In genomic region chr12:8761058-8761457, GRCm38 (mm10) we compare ENCODE assay signal across 19 mouse cellular contexts. TPM values are rescaled to one million over a fixed set of nuclear protein-coding genes. Genes with fewer than 3 reads are reported as not detected.
DNase-seq lines count a peak whose midpoint lies in the region; ATAC-seq lines count a peak whose summit lies in the region.
"Had no signal": no experiment of that assay in that cellular context is flagged by ENCODE, and none has a peak within 500 bp of the region (broad histone marks: within the 10 kb centered on the region; RNA-seq: fewer than 3 reads in every experiment).

No protein-coding gene starts in this region.

- H3K4me3 ChIP-seq in hindbrain, embryonic 14.5 days (replicated peaks; ENCODE audit: low read length): no peak overlapping the region
- H3K4me3 ChIP-seq in hindbrain, embryonic 12.5 days: no peak overlapping the region
- no peak overlapping the region for H3K4me3 ChIP-seq in midbrain, embryonic 13.5 days (replicated peaks)
- no peak overlapping the region for H3K4me3 ChIP-seq in midbrain, embryonic 15.5 days
- H3K4me3 ChIP-seq in stomach, embryonic 16.5 days (replicated peaks; ENCODE audit: low read length): no peak overlapping the region
- H3K4me3 ChIP-seq: heart, adult 2 months; liver, embryonic 13.5 days; neural tube, embryonic 12.5 days had no signal

- DNase-seq in hindbrain, embryonic 14.5 days (ENCODE audit: low spot score): no peak
- DNase-seq: adrenal gland, postnatal 25 days; cerebellum, adult 18-20 months; forebrain, postnatal 0 days; heart, adult 2 months; kidney, adult 2 months; left cerebral cortex, postnatal 4 days; liver, embryonic 13.5 days; right cerebral cortex, postnatal 25 days had no signal

- H3K9me3 ChIP-seq in hindbrain, embryonic 14.5 days (ENCODE audit: control insufficient read depth, low read length): no peaks in the 10 kb centered on the region
- no peaks in the 10 kb centered on the region for H3K9me3 ChIP-seq in hindbrain, embryonic 12.5 days (replicated peaks)
- H3K9me3 ChIP-seq in midbrain, embryonic 13.5 days: no peaks in the 10 kb centered on the region; the same call in 1 of the 2 replicates
- H3K9me3 ChIP-seq in midbrain, embryonic 15.5 days: no peaks in the 10 kb centered on the region
- H3K9me3 ChIP-seq in stomach, embryonic 16.5 days (replicated peaks; ENCODE audit: control insufficient read depth, low read length): peaks cover 10% of the 10 kb centered on the region
- H3K9me3 ChIP-seq: liver, embryonic 13.5 days had no signal

- no peaks in the 10 kb centered on the region for H3K4me1 ChIP-seq in hindbrain, embryonic 14.5 days (replicated peaks; ENCODE audit: control insufficient read depth, insufficient read depth, low read length)
- no peaks in the 10 kb centered on the region for H3K4me1 ChIP-seq in hindbrain, embryonic 12.5 days
- no peaks in the 10 kb centered on the region for H3K4me1 ChIP-seq in midbrain, embryonic 13.5 days (replicated peaks)
- H3K4me1 ChIP-seq in midbrain, embryonic 15.5 days: no peaks in the 10 kb centered on the region
- no peaks in the 10 kb centered on the region for H3K4me1 ChIP-seq in stomach, embryonic 16.5 days (ENCODE audit: control insufficient read depth, insufficient read depth, low read length)
- H3K4me1 ChIP-seq: liver, embryonic 13.5 days; neural tube, embryonic 12.5 days had no signal

- H3K27me3 ChIP-seq in hindbrain, embryonic 14.5 days (ENCODE audit: control insufficient read depth, insufficient read depth, low read length): no peaks in the 10 kb centered on the region
- H3K27me3 ChIP-seq in hindbrain, embryonic 12.5 days: no peaks in the 10 kb centered on the region
- no peaks in the 10 kb centered on the region for H3K27me3 ChIP-seq in midbrain, embryonic 13.5 days
- H3K27me3 ChIP-seq in midbrain, embryonic 15.5 days (replicated peaks): no peaks in the 10 kb centered on the region
- H3K27me3 ChIP-seq in stomach, embryonic 16.5 days (ENCODE audit: control insufficient read depth, insufficient read depth, low read length): no peaks in the 10 kb centered on the region
- H3K27me3 ChIP-seq: liver, embryonic 13.5 days; neural tube, embryonic 12.5 days; Patski had no signal

- 88% methylated on average over 7 of the region's 7 CpGs for WGBS in hindbrain, embryonic 14.5 days
- 79% methylated on average over 7 of the region's 7 CpGs for WGBS in hindbrain, embryonic 12.5 days
- WGBS in midbrain, embryonic 13.5 days: 81% methylated on average over 7 of the region's 7 CpGs
- 82% methylated on average over 7 of the region's 7 CpGs for WGBS in midbrain, embryonic 15.5 days
- 70% methylated on average over 7 of the region's 7 CpGs for WGBS in stomach, embryonic 16.5 days

- H3K27ac ChIP-seq in hindbrain, embryonic 14.5 days: no peak overlapping the region
- H3K27ac ChIP-seq in hindbrain, embryonic 12.5 days: no peak overlapping the region
- no peak overlapping the region for H3K27ac ChIP-seq in midbrain, embryonic 13.5 days
- no peak overlapping the region for H3K27ac ChIP-seq in midbrain, embryonic 15.5 days
- no peak overlapping the region for H3K27ac ChIP-seq in stomach, embryonic 16.5 days (ENCODE audit: low read length)
- H3K27ac ChIP-seq: heart, adult 2 months; liver, embryonic 13.5 days; neural tube, embryonic 12.5 days had no signal

- 0 out of 2 replicates have a peak, but pooled peaks have one; percentile 3 for ATAC-seq in hindbrain, embryonic 14.5 days (ENCODE audit: low FRiP score)
- ATAC-seq in hindbrain, embryonic 12.5 days (ENCODE audit: low FRiP score): no peak
- peak; percentile 10; the same call in 1 of the 2 replicates for ATAC-seq in midbrain, embryonic 13.5 days
- ATAC-seq in midbrain, embryonic 15.5 days (replicated peaks): no peak
- peak; percentile 35 for ATAC-seq in activated CD4-positive, CD25-positive, alpha-beta regulatory T cell, adult 4 months
- ATAC-seq in stomach, embryonic 16.5 days (ENCODE audit: insufficient read depth, low FRiP score): peak; percentile 27; the same call in 1 of the 2 replicates
- no peak for ATAC-seq in granulocyte monocyte progenitor cell, adult 5-6 weeks (replicated peaks; ENCODE audit: poor library complexity, severe bottlenecking)
- ATAC-seq in frontal cortex, adult (ENCODE audit: low TSS enrichment): no peak
- ATAC-seq: forebrain, postnatal 0 days; lung, postnatal 0 days; Patski had no signal

- no peak overlapping the region for H3K4me2 ChIP-seq in hindbrain, embryonic 14.5 days (replicated peaks)
- H3K4me2 ChIP-seq in hindbrain, embryonic 12.5 days (replicated peaks): no peak overlapping the region
- no peak overlapping the region for H3K4me2 ChIP-seq in midbrain, embryonic 13.5 days (replicated peaks)
- H3K4me2 ChIP-seq in midbrain, embryonic 15.5 days: no peak overlapping the region
- H3K4me2 ChIP-seq in stomach, embryonic 16.5 days (ENCODE audit: low read depth, low read length): no peak overlapping the region
- H3K4me2 ChIP-seq: liver, embryonic 13.5 days; neural tube, embryonic 12.5 days had no signal

- peaks cover 10% of the 10 kb centered on the region; the same call in 1 of the 2 replicates for H3K36me3 ChIP-seq in hindbrain, embryonic 14.5 days (replicated peaks; ENCODE audit: control insufficient read depth, insufficient read depth)
- H3K36me3 ChIP-seq in hindbrain, embryonic 12.5 days: peaks cover 16% of the 10 kb centered on the region
- peaks cover 20% of the 10 kb centered on the region for H3K36me3 ChIP-seq in midbrain, embryonic 13.5 days
- 0 out of 2 replicates have a peak, but pooled peaks cover 3% of the 10 kb centered on the region for H3K36me3 ChIP-seq in midbrain, embryonic 15.5 days (replicated peaks)
- H3K36me3 ChIP-seq in stomach, embryonic 16.5 days (ENCODE audit: control insufficient read depth, insufficient read depth, low read length): no peaks in the 10 kb centered on the region

- H3K9ac ChIP-seq in hindbrain, embryonic 14.5 days: no peak overlapping the region
- H3K9ac ChIP-seq in hindbrain, embryonic 12.5 days: no peak overlapping the region
- no peak overlapping the region for H3K9ac ChIP-seq in midbrain, embryonic 13.5 days (replicated peaks)
- H3K9ac ChIP-seq in midbrain, embryonic 15.5 days: no peak overlapping the region
- H3K9ac ChIP-seq in stomach, embryonic 16.5 days (ENCODE audit: low read length): no peak overlapping the region
- H3K9ac ChIP-seq: forebrain, postnatal 0 days; liver, embryonic 13.5 days; neural tube, embryonic 12.5 days had no signal

RNA-seq across cellular contexts. Expression of gene Sdc1, which starts 10.1 kb away (rescaled TPM):
- 16.8 and 18.1 TPM in 2 replicates for polyA plus RNA-seq in hindbrain, embryonic 14.5 days (2014; fragmentation: Nextera tagmentation; extraction: Ambion mirVana)
- polyA plus RNA-seq in hindbrain, embryonic 12.5 days (2016; fragmentation: Nextera tagmentation; extraction: Ambion mirVana): 70.1 and 81.0 TPM in 2 replicates
- polyA plus RNA-seq in midbrain, embryonic 13.5 days (2015; fragmentation: Nextera tagmentation; extraction: Ambion mirVana): 30.1 and 30.8 TPM in 2 replicates
- polyA plus RNA-seq in midbrain, embryonic 15.5 days (2015; fragmentation: Nextera tagmentation; extraction: Ambion mirVana): 19.1 and 21.3 TPM in 2 replicates
- polyA plus RNA-seq in activated CD4-positive, CD25-positive, alpha-beta regulatory T cell, adult 4 months (2017; shearing (Covaris generic)): under 1 TPM in 1 of 2 experiments, not detected in 1; 0.32 TPM
- polyA plus RNA-seq in stomach, embryonic 16.5 days (2015; fragmentation: Nextera tagmentation; extraction: Ambion mirVana): 181 and 205 TPM in 2 replicates
- 0.36 and 0.45 TPM in 2 replicates for total RNA-seq in granulocyte monocyte progenitor cell, adult 5-6 weeks (2014; fragmentation: Nextera tagmentation)
- total RNA-seq in granulocyte monocyte progenitor cell, adult 5-6 weeks (2017): 0.69 and 1.2 TPM in 2 replicates

Comparison
In these comparisons a context has a peak if more than half of its experiments do, and no peak if none do; other contexts are left out.
1. ATAC-seq: peak in hindbrain, embryonic 14.5 days (single experiment), midbrain, embryonic 13.5 days (single experiment), activated CD4-positive, CD25-positive, alpha-beta regulatory T cell, adult 4 months (single experiment) and stomach, embryonic 16.5 days (single experiment); none in hindbrain, embryonic 12.5 days (single experiment), midbrain, embryonic 15.5 days (single experiment), granulocyte monocyte progenitor cell, adult 5-6 weeks (single experiment) and frontal cortex, adult (single experiment).
2. RNA of gene Sdc1, which starts 10.1 kb away (polyA plus RNA-seq): 181 to 205 TPM in stomach, embryonic 16.5 days, 70.1 to 81.0 TPM in hindbrain, embryonic 12.5 days, 30.1 to 30.8 TPM in midbrain, embryonic 13.5 days, 19.1 to 21.3 TPM in midbrain, embryonic 15.5 days and 16.8 to 18.1 TPM in hindbrain, embryonic 14.5 days; 0.32 TPM in activated CD4-positive, CD25-positive, alpha-beta regulatory T cell, adult 4 months; every median in the first group is over 10 times any median in the second.